Mouse (Mus musculus) frontal cortex, postnatal 36 days (tissue): Measurements from ENCODE around the gene Ddx46.
"Not testable (repeated sequence)": the region's sequence is repeated elsewhere in the genome, so short reads cannot be mapped to it uniquely, and the experiment has no call there.

Experiments
- DNase-seq, 2 experiments: peaks; one replicate each; pipeline ENCODE4 v3.0.0; 2022; ENCODE audit warnings: low spot score in 2 of 2

Gene Ddx46

DNA sequence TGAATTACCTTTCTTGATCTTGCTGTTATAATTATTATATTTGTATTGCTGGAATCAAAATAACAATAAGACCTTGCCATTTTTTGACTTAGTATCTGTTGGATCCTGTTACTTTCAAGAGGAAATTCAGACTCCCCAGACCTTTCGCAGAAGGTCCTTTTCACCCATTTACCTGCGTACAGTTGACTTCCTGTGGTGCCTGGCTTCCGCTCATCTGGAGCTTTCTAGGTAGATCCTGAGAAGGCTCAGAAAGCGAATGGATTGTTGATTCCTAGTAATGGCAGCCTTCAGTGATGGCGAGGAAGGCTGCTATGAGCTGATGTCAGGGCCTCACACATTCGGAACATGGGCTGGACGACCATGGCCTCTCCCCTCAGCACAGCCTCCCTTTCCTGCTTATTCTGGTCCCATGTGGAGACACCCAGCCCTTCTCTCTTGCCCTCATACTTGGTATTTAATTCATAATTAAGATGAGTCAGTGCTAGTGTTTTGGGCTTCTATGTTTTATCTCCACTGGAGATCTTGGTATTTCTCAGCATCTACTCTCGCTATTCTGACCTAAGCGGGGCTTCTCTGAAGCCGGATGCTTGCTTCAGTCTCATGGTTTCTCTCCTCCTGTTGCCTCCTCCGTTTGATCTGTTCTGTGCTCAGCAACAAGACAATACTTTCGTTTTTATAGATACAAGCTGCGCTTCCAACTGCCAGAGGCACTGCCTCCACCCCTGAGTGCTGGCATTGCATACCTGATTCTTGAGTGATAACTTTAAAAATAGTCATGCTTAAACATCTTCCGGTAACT is 1.6 kb downstream of the Ddx46 start:
- DNase-seq: no peak

- DNase-seq: peak; percentile 72 to 80
Observed at GRCm38 (mm10) chr13:55640480-55640879, 5.7 kb downstream of the Ddx46 start.

- peak in 1 of 2 experiments; percentile 16 for DNase-seq
Observed at GRCm38 (mm10) chr13:55644525-55644924, 9.7 kb downstream of the Ddx46 start.

DNA sequence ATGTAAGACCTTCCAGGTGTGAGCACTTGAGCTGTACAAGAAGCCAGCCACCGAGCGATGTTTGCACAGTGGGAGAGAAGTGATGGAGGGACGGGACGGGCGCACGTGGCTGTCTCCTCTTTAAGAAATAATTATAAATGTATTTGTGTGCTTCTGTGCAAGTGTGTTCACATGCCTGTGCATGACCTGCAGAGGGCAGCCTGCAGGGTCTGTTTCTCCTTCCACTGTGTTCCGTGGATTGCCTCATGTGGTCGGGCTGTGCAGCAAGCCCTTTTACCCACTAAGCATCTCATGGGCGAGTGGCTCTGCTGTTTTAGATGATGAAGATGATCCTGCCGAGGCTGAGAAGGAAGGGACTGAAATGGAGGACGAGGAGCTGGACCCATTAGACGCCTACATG is 15.3 kb downstream of the Ddx46 start:
- DNase-seq: no peak

DNA sequence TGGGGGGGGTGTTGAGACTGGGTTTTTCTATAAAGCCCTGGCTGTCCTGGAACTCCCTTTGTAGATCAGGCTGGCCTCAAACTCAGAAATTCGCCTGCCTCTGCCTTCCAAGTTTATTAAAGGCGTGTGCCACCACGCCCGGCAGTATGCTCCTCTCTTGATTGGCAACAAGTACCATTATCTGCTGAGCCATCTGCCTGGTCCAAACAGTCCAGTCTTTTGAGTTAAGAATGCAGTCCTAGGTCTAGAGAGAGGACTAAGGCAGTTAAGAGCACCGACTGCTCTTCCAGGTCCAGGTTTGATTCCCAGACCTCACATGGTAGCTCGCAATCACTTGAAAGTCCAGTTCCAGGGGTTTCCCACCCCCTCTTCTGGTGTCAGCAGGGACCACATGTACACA is 16.2 kb downstream of the Ddx46 start:
- DNase-seq: no peak

- no peak for DNase-seq
Observed at GRCm38 (mm10) chr13:55668550-55668949, 33.7 kb downstream of the Ddx46 start.

DNA sequence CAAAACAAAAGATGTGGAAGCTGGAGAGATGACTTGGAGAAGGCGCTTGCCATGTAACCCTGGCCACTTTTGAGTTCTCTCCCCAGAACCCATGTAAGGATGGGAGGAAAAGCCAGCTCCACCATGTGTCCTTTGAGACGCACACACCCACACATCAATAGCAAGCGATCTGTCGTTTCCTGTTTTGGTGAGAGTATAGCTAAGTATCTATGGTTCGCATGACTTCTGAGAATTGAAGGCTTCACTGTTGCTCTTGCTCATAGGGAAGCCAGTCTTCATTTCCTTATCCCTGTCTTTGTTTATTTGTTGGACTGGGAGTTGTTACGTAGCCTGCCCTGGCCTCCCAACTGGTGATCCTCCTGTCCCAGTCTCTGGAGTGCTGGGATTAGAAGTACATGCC is 37.9 kb downstream of the Ddx46 start:
- DNase-seq: no peak

GRCm38 (mm10) chr13:55677364-55677763 is 42.5 kb downstream of the Ddx46 start:
- DNase-seq: no peak

DNA sequence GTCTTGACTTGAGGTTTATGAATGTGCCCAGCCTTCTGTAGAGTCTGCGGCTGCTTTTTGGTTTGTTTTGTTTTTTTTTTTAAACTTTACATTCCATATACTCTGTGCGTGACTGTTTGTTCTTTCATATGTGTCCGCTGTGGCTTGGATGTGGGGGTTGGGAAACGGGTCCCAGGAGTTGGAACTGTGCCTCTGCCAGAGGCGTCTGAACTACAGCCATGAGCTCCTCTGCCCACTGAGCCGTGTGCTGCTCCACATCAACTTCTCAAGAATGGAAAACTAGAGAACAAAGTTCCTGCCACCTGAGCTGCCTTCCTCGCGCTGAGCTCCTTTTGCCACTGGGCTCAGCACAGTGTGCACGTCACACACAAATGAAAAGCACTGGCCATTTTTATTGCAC is 47.4 kb downstream of the Ddx46 start:
- DNase-seq: no peak

- DNase-seq: no peak
Observed at GRCm38 (mm10) chr13:55683581-55683980, 48.8 kb downstream of the Ddx46 start.

DNA sequence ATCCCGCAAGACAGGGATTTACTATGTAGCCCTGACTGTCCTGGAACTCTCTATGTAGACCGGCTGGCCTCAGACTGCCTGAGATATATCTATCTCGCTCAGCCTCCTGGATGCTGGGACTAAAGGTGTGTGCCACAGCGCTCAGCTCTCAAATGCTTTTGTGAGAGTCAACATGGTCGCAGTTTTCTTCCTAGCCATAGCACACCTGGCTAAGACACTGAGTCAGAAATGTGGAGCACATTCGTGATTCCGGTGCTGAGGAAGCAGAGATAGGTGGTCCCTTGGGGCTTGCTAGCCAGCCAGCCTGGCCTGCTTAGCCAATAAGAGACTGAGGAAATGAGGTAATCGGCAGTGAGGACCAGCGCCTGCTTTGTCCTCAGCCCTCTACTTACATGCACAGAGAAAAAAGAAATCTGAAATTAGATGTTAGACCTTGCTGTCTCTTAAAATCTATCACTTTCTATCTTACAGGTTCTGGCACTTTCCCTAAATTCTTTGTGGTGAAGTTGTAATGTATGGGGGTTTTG is 51.3 kb downstream of the Ddx46 start:
- DNase-seq: no peak

DNA sequence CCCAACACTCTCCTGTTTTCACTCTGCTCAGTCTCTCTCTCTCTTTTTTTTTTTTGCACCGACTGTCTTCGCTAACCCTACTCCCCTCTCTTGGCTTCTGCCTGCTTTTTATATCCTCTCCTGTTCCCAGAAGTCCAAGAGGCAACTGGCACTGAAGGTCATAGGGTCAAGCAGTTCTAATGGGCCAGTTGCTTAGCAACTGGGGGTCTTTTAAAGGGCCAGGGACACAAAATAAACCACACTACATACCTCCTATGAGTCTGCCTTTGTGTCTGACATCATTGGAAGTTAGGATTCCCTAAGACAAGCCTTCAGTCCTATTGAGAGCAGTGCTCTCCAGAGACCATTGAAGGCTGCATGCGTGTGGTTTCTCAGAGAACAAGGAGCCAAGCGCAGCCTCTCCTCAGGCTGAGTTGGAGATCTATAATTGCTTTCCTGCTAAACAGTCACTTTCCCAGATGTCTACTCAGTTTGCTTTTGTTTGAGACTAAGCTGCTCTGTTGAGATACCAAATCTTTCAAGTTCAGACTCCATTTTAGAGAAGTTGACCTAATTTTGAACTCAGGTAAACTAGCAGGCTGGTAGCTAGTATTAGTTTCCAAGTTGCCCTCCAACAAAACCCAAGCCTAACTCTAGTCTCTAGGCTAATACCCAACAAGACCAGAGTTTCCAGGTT is 53.2 kb downstream of the Ddx46 start:
- no peak for DNase-seq

DNA sequence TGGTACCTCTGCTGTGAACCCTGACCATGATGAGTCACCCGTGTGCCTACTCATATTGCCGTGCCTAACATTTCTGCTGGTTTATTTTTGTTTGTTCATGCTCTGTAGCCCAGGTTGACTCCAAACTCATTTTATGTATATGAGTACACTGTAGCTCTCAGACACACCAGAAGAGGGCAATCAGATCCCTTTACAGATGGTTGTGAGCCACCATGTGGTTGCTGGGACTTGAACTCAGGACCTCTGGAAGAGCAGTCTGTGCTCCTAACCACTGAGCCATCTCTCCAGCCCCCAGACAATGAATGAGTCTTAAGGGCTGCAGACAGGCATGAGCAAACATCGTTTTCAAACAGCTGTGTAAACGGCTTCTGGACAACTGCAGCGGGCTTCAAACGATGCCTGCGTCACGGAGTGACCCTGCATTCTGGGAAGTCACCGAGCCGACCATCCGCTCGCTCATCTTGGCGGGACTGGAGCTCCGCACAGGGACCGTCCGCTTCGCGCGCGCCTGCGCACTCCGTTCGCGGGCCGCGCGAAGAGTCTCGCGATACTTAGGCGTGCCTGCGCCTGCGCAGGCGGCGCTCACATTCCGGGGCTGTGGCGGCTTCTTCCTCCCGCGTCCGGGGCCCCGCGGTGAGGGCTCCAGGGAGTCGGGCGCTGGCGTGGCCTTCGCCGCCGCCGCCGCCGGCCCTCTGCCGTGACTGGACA is 57.9 kb downstream of the Ddx46 start, which contains the start of gene B230219D22Rik:
TSS of gene B230219D22Rik (plus strand) at position 590 of the 708 bp plus-strand sequence.
- DNase-seq: peak; percentile 86 to 90

- DNase-seq: peak in 1 of 2 experiments; percentile 26
Observed at GRCm38 (mm10) chr13:55693243-55693721, 58.5 kb downstream of the Ddx46 start.

DNA sequence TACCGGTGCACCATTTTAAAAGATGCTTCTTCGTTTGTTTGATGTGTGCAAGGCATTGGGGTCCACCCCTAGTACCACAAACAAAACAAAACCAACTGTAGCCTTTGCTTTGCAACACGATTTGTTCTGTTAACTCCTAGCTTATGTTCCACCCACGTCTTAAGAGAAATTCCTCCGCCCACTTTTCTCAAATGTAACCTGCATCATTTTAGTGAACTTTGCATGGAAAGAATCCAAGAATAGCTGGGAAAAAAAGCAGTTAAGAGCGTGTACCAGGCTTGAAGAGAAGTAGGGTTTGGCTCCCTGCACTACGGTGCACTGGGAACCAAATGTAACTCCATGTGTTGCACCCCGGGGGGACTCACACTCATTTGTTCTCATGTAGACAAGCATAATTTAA is 59.3 kb downstream of the Ddx46 start:
- no peak for DNase-seq

GRCm38 (mm10) chr13:55695989-55696388 is 61.2 kb downstream of the Ddx46 start:
- not testable (repeated sequence) for DNase-seq

DNA sequence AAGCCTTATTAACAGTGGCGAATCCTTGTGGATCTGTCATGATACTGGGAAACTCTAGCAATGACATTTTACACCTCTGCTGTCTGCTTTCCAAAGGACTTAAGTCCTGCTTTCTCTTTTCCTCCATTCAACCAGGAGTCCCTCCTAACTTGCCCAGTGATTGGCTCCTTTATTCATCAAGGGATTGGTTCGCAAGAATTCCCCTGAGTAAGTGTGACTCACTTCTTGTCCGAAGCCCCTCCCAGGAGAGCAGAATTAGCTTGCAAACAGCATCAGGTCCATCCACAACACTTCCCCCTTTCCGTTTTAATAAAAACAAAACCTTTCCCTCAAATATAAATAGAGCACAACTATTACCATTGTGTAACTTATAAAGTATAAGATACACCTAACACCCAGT is 69.5 kb downstream of the Ddx46 start:
- DNase-seq: no peak

DNA sequence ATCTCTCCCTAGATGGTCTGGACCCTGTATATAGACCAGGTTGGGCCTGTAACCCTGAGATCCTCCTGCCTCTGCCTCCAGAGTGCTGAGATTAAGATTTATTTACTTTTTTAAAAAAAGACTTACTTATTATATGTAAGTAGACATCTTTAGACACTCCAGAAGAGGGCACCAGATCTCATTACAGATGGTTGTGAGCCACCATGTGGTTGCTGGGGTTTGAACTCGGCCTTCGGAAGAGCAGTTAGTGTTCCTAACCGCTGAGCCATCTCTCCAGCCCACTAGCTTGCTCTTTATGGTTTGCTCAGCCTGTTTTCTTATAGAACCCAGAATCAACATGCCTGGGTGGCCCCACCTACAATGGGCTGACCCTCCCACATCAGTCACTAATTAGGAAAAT is 78.0 kb downstream of the Ddx46 start:
- no peak for DNase-seq

GRCm38 (mm10) chr13:55714501-55715166 is 79.8 kb downstream of the Ddx46 start, which contains the start of gene Txndc15:
TSS of gene Txndc15 (plus strand) at chr13:55714650.
- DNase-seq: peak; percentile 88 to 89

DNA sequence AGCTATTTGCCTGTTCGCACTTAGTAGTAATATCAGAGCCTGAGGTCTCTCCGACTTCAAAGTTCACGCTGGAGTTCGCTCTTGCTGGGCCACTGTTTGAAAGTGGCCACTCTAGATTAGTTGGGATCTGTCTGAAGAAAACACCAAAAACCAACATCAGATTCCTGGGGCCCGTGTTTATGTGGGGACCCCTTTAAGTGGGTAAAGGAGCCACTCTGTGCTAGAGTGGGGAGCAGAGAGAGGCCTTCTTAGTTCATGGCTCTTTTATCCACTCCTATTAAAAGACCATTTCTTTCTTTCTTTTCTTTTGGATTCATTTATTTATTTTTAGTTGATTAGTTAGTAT is 80.3 kb downstream of the Ddx46 start:
- DNase-seq: no peak

- DNase-seq: no peak
Observed at GRCm38 (mm10) chr13:55715908-55716510, 81.2 kb downstream of the Ddx46 start.
